Mouse (Mus musculus) erythroblast, adult 5-6 weeks (primary cell): ENCODE results near the gene Plcb2. TPM values are rescaled to one million over a fixed set of nuclear protein-coding genes. Genes with fewer than 3 reads are reported as not detected.

Source experiments
- ATAC-seq: replicated peaks from 2 replicates; pipeline ENCODE4 v1.8.0; 2016; ENCODE audit warnings: moderate number of reproducible peaks, mild to moderate bottlenecking, moderate TSS enrichment, inconsistent platforms; ENCODE audit not compliant: poor library complexity, low FRiP score, severe bottlenecking
- total RNA-seq, 2 experiments: library from RNA; stranded (forward) in 1 of 2; stranded (reverse) in 1 of 2; fragments of 150-400 nt in 1 of 2; fragments of 200-764, 138-1000 nt in 1 of 2; gene quantifications; 2 replicates each; pipeline versions ENCODE4 v1.2.3 to v1.2.4; 2015 to 2017; ENCODE audit warnings: low replicate concordance in 2 of 2

Plcb2 gene
- total RNA-seq, 2 experiments from 2014 or later, result 17.6 to 30.7 TPM

- peak; percentile 56; the same call in 1 of the 2 replicates for ATAC-seq
These were observed 32.5 kb downstream of the Plcb2 start for GRCm38 (mm10) chr2:118695677-118696232.

GRCm38 (mm10) chr2:118693370-118693966 is 34.8 kb downstream of the Plcb2 start:
- ATAC-seq, result no peak

DNA sequence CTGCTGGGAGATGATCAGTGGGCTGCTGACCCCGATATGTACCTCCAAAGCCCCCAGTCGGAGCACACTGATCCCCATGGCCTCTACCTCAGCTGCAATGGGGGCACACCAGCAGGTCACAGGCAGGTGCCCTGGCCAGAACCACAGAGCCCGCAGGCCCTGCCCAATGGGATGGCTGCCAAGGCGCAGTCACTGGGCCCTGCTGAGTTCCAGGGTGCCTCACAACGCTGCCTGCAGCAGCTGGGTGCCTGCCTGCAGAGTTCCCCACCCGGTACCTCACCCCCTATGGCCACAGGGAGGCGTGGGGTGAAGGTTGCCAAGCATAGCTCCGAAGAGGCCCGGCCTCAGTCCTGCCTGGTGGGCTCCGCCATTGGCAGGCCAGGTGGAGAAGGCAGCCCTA is 38.4 kb downstream of the Plcb2 start:
- no peak for ATAC-seq

DNA sequence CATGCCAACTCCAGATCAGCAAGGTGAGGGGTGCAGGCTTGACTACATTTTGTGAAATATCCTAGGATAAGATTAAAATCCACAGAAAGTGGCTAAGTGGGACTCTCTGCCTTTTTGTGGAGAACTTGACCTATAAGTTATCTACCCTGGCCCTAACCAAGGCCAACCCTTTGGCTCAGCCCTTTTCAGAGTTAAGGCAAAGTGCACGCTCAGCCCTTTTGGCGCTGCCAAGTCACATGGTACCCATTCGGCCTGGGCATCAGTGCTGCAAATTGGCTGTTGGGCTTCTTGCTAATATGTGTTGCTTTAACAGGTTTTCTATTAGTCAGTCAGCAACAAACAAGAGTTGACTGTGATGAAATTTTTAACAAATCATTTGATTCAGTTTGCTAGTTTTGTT is 40.4 kb downstream of the Plcb2 start:
- ATAC-seq, result no peak

DNA sequence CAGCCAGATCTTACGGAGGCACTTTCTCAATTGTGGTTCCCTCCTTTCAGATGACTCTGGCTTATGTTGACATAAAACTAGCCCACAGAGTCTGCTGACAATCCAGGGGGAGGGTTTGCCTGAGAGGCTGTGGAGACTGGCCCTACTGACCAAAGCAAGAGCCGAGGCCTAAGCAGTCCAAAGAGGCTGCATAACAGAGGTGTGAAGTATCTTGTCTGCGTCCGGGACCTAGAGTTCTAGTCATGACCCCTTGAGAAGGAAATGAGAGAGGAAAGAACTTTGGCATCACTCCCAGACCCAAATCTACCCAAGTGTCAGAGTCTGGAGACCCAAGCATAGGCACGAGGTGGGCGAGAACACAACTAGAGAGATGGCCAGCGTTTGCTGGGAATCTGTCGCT is 41.5 kb downstream of the Plcb2 start:
- ATAC-seq, result no peak

GRCm38 (mm10) chr2:118685088-118685487 is 43.1 kb downstream of the Plcb2 start:
- ATAC-seq, result no peak

GRCm38 (mm10) chr2:118682544-118683260 is 45.5 kb downstream of the Plcb2 start:
- no peak for ATAC-seq

GRCm38 (mm10) chr2:118680926-118681325 is 47.3 kb downstream of the Plcb2 start:
- ATAC-seq, result no peak

GRCm38 (mm10) chr2:118679577-118679976 is 48.7 kb downstream of the Plcb2 start:
- no peak for ATAC-seq

- no peak for ATAC-seq
These were observed 50.4 kb downstream of the Plcb2 start for GRCm38 (mm10) chr2:118677817-118678216.

DNA sequence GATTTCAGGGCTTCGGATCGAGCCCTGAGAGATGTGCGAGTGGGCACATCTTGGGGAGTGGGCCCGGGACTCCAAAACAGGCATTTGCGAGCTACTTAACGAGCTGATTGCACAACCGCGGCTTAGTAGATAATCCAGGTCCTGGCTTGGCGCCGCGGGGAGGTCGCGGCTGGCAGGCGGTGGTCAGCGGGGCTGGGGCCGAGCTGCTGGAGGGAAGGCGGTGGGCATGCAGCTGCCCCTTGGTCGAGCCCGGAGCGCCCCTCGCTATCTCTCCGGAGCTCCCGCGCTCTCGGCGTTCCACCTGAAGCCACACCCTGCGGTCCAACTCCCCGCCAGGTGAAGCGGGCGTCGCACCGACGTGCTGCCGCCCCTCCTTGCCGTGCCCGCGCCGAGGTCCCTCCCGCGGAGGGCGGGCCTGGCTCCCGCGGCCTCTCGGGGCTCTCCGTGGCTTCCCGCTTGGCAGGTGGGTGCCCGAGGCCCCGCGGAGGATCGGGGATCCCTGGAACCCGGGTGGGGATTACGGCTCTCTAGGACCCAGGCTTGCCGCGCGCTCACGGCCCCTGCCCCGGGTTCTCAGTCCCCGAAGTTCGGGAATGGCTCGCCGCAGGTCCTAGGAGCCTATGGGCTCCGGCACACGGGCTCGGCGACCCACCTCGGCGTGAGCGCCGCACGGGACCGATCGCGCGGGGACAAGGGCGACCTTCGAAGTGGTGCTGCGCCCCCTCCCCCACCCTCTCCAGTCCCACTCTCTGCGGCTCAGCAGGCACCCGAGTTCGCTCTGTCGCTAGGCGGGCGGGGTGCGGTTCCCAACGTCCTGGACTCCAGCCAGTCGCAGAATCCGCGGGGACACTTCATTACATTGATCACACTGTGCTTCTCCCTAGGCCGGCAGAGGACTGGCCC is 51.1 kb downstream of the Plcb2 start:
- ATAC-seq, result no peak

GRCm38 (mm10) chr2:118674500-118674899 is 53.7 kb downstream of the Plcb2 start:
- ATAC-seq, result no peak

DNA sequence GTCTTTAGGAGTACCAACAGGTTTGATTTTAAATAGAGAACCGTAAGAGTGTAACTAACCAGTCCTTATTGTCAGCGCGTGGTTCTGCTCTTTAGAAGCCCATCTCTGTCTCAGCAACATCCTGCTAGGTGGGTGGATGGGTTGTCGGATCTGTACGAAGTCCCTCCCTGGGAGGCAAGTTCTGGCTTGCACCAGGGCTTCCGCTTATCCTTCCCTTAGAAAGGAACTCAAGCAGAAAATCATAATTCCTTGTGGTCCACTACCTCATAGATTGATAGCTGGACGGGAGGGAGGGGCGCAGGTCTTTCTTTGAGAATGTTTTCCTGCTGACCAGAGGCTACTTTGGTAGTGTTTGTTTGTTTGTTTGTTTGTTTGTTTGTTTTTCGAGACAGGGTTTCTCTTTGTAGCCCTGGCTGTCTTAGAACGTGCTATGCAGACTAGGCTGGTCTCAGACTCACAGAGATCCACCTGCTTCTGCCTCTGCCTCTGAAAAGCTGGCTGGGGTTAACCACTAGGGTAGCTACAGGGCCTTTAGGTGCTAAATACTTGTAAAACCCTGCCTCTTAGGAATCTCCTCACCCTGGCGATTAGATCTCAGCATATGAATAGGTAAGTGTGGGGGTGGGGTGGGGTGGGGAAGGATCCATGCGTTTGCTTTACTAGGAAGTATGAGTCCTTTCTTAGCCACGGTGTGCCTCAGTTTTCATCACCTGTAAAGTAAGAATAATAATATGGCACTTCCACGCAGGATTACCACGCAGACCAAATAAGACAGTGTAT is 54.4 kb downstream of the Plcb2 start:
- no peak for ATAC-seq

GRCm38 (mm10) chr2:118671728-118672127 is 56.5 kb downstream of the Plcb2 start:
- ATAC-seq, result no peak

DNA sequence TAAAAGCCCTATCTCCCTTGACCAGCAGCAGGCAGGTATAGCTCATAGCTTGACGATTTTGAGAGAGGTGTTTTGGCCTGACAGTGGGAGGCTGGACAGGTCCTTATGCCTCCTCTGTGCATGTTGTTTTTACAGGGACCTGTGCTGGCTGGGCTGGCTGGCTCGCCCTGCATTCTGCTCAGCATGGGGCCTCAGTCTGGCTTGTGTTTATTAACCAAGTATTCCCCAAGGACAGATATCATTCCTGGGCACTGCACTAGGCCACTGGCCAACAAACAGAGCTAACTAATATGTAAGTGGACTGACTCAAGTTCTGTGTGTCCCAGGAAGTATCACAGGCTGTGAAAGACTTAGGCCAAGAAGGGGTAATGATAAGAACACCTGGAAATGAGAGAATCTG is 58.5 kb downstream of the Plcb2 start:
- ATAC-seq, result no peak

DNA sequence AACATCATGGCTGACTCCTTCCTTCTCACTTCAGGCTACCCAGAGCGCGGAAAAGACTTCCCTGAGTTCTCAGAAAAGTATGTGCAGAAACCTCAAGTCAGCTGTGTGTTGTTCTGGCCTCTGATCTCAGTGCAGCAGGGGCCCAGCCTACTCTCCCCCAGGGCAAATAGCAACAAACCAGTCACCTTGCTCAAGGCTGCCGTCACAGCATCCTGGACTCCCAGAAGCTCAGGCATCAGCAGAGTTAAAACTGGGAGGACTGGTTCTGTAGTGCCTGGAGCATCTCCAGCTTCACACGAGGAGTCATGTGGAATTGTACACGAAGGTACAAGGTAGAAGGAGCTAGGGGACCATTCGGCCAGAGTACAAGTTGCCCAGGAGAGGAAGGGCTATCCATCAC is 59.0 kb downstream of the Plcb2 start:
- no peak for ATAC-seq

- ATAC-seq, result no peak
These were observed 61.1 kb downstream of the Plcb2 start for GRCm38 (mm10) chr2:118667181-118667580.

DNA sequence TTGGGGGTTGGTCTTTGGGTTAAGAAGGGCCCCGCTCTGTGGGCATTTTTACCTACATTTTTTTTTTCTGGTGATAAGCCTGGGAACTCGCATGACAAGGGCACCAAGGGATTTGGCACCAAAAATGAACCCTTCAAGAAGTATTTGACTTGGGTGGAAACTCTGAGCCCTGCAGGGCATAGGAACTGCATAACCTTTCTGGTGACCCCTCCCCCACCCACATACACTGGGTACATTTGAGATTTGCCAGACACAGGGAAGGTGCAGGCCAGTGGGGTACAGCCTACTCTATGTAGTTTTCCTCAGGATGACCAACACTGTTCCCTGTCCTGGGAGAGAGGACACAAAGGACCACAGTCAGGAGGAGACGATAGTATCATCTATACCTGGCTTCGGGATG is 62.6 kb downstream of the Plcb2 start:
- no peak for ATAC-seq

GRCm38 (mm10) chr2:118664975-118665516 is 63.2 kb downstream of the Plcb2 start:
- no peak for ATAC-seq
